Mouse (Mus musculus): ENCODE data around the gene Nrde2. TPM values are rescaled to one million over a fixed set of nuclear protein-coding genes. Genes with fewer than 3 reads are reported as not detected.
"Not testable (repeated sequence)": the region's sequence is repeated elsewhere in the genome, so short reads cannot be mapped to it uniquely, and the experiment has no call there.

The Nrde2 gene
- polyA plus RNA-seq, 1 experiment from 2014 or later: 16.5 TPM

- Histone ChIP-seq H3K9me3 (no peaks in the 10 kb centered on the region), H3K36me3 (no peaks in the 10 kb centered on the region), H3K27ac (replicated peaks) (no peak overlapping the region), H3K9ac (replicated peaks) (no peak overlapping the region), H3K4me1 (peaks cover 5% of the 10 kb centered on the region), H3K4me2 (replicated peaks) (no peak overlapping the region), H3K27me3 (no peaks in the 10 kb centered on the region), H3K4me3 (no peak overlapping the region)
- ATAC-seq (replicated peaks): no peak
- 100% methylated on average over 1 of the region's 1 CpGs for WGBS
Measured at GRCm38 (mm10) chr12:100194181-100194580, 34.7 kb upstream of the Nrde2 start.

DNA sequence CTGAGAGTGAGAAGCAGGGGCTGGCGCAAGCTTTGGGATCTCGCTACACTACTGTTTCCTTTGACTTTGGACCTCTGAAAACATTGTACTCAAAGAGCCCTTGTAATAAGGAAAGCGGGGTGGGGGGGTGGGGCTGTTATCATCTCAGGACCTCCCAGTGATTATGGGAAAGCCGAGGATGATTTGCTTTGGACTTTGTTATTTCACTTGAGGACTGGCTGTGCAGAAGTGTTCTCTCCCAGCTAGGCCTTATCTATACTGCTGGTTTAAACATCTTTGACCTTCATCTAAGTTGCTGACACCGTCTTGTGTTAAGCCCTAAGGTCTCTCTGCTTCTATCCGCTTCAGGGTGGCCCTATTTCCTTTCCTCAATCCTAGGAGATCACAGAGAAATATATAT, 31.3 kb upstream of the Nrde2 start:
- Histone ChIP-seq H3K9me3 (no peaks in the 10 kb centered on the region), H3K9ac (replicated peaks) (no peak overlapping the region), H3K4me3 (no peak overlapping the region), H3K4me2 (replicated peaks) (no peak overlapping the region), H3K27ac (replicated peaks) (no peak overlapping the region), H3K36me3 (no peaks in the 10 kb centered on the region), H3K4me1 (peaks cover 13% of the 10 kb centered on the region), H3K27me3 (no peaks in the 10 kb centered on the region)
- 91% methylated on average over 6 of the region's 6 CpGs for WGBS
- no peak for ATAC-seq (replicated peaks)

- no peaks in the 10 kb centered on the region for H3K9me3 ChIP-seq
- H3K4me3 ChIP-seq: peak overlapping the region; percentile 59
- peak overlapping the region; percentile 65 for H3K9ac ChIP-seq (replicated peaks)
- H3K4me1 ChIP-seq: peaks cover 17% of the 10 kb centered on the region
- H3K27ac ChIP-seq (replicated peaks): peak overlapping the region; percentile 99
- no peaks in the 10 kb centered on the region for H3K27me3 ChIP-seq
- ATAC-seq (replicated peaks): no peak
- 2% methylated on average over 29 of the region's 29 CpGs for WGBS
- peak overlapping the region; percentile 75 for H3K4me2 ChIP-seq (replicated peaks)
- H3K36me3 ChIP-seq: no peaks in the 10 kb centered on the region
Measured at GRCm38 (mm10) chr12:100187756-100188430, 28.4 kb upstream of the Nrde2 start.

DNA sequence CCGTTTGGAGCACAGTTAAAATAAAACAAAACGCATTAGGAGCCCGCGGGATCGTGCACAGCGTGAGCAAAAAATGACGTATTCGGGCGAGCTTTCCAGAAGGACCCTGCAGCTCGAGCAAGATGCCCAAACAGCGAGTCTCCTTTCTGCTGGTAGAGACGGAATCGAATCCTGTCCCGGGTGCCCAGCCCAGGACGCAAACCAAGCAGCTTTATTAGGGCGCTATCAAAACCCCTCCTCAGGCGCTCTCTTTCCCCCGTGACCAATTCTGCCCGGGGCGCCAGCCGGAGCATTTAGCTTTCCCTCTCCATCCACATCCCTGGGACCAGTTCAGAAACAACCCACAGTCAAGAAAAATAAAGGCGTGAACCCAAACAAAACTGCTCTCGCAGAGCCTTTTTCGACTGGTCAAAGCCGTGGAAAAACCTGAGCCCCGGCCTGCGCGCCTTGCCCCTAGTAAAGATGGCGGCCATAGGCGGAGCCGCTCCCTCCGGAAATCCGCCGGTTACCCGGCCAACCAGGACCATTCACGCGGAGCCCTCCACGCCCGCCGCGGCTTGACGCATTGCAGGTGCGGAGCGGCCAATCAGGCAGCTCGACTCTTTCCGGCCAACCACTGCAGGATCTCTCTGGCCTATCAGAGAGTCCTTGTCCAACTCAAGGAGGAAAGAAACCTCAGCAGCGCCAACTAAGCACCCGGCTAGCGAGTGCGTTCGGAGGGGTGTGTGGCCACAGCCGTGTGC, 27.7 kb upstream of the Nrde2 start:
- peak overlapping the region; percentile 75 for H3K4me2 ChIP-seq (replicated peaks)
- H3K27me3 ChIP-seq: no peaks in the 10 kb centered on the region
- peaks cover 17% of the 10 kb centered on the region for H3K4me1 ChIP-seq
- H3K9me3 ChIP-seq: no peaks in the 10 kb centered on the region
- ATAC-seq (replicated peaks): peak; percentile 99
- H3K9ac ChIP-seq (replicated peaks): peak overlapping the region; percentile 87
- under 1% methylated on average over 52 of the region's 52 CpGs for WGBS
- H3K36me3 ChIP-seq: no peaks in the 10 kb centered on the region
- peak overlapping the region; percentile 59 for H3K4me3 ChIP-seq
- H3K27ac ChIP-seq (replicated peaks): peak overlapping the region; percentile 99

DNA sequence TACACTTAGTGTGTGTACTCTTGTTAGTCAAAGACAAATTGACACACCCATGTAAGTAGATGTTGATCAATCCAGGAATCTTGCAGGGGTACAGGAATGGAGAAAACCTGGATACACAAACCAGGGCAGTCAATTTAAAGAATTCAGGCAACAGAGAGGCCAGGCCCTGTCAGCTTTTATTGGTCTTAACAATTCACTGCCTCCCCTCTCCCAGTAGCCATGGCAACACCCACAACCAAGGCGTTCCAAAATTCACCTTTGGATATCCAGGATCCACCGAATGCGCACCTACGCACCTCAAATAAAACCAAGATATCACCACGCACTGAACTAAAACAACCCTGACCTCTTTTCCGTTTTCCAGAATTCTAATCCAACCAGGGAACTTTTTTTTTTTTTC, 26.9 kb upstream of the Nrde2 start:
- peak overlapping the region; percentile 62 for H3K4me2 ChIP-seq (replicated peaks)
- ATAC-seq (replicated peaks): no peak
- peak overlapping the region; percentile 87 for H3K9ac ChIP-seq (replicated peaks)
- peaks cover 17% of the 10 kb centered on the region for H3K4me1 ChIP-seq
- H3K36me3 ChIP-seq: no peaks in the 10 kb centered on the region
- 3% methylated on average over 6 of the region's 6 CpGs for WGBS
- H3K9me3 ChIP-seq: no peaks in the 10 kb centered on the region
- peak overlapping the region; percentile 59 for H3K4me3 ChIP-seq
- H3K27ac ChIP-seq (replicated peaks): peak overlapping the region; percentile 99
- no peaks in the 10 kb centered on the region for H3K27me3 ChIP-seq

GRCm38 (mm10) chr12:100185897-100186296, 26.4 kb upstream of the Nrde2 start:
- no peak for ATAC-seq (replicated peaks)
- Histone ChIP-seq H3K36me3 (no peaks in the 10 kb centered on the region), H3K4me2 (replicated peaks) (no peak overlapping the region), H3K4me1 (peaks cover 17% of the 10 kb centered on the region), H3K27ac (replicated peaks) (peak overlapping the region; percentile 99), H3K4me3 (no peak overlapping the region), H3K27me3 (no peaks in the 10 kb centered on the region), H3K9me3 (no peaks in the 10 kb centered on the region), H3K9ac (replicated peaks) (peak overlapping the region; percentile 87; the same call in 1 of the 2 replicates)
- WGBS: 58% methylated on average over 7 of the region's 7 CpGs

DNA sequence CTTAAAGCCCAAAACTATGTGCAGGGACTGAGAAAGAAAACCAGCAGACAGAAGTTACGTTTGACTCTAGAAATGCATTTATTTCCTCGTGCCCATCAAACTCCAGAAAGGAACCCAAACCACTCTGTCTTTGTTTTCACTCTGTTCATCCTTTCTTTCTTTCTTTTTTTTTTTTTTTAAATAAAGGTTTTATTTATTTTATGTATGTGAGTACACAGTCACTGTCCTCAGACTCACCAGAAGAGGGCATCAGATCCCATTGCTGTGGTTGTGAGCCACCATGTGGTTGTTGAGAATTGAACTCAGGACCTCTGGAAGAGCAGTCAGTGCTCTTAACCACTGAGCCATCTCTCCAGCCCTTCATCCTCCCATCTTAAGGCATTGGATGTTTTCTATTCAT, 25.5 kb upstream of the Nrde2 start:
- WGBS: 82% methylated on average over 2 of the region's 2 CpGs
- not testable (repeated sequence) for H3K9ac ChIP-seq (replicated peaks); H3K36me3 ChIP-seq; H3K27me3 ChIP-seq; H3K27ac ChIP-seq (replicated peaks); H3K4me3 ChIP-seq; ATAC-seq (replicated peaks); H3K4me2 ChIP-seq (replicated peaks); H3K9me3 ChIP-seq
- peaks cover 17% of the 10 kb centered on the region for H3K4me1 ChIP-seq

GRCm38 (mm10) chr12:100183970-100184369, 24.5 kb upstream of the Nrde2 start:
- Histone ChIP-seq H3K9ac (replicated peaks) (no peak overlapping the region), H3K4me2 (replicated peaks) (no peak overlapping the region), H3K9me3 (no peaks in the 10 kb centered on the region), H3K4me3 (no peak overlapping the region), H3K27ac (replicated peaks) (no peak overlapping the region), H3K36me3 (no peaks in the 10 kb centered on the region), H3K27me3 (no peaks in the 10 kb centered on the region), H3K4me1 (peaks cover 17% of the 10 kb centered on the region)
- 83% methylated on average over 5 of the region's 5 CpGs for WGBS
- no peak for ATAC-seq (replicated peaks)

DNA sequence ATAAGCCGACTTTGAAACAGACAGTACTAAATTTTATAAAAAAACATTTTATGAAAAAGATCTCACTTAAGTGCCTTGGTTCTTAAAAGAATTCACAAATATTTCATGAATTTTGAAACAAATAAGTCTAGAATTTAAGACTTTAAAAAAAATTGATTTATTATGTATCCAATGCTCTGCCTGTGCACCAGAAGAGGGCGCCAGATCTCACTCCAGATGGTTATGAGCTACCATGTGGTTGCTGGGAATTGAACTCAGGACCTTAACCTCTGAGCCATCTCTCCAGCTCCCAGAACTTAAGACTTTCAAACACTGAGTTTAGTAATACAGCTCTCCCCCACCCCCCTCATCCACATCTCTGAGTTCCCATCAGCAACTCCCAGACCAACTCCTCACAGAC, 23.2 kb upstream of the Nrde2 start:
- Histone ChIP-seq H3K27ac (replicated peaks) (no peak overlapping the region), H3K27me3 (no peaks in the 10 kb centered on the region), H3K9me3 (no peaks in the 10 kb centered on the region), H3K4me1 (peaks cover 11% of the 10 kb centered on the region), H3K36me3 (no peaks in the 10 kb centered on the region), H3K4me2 (replicated peaks) (no peak overlapping the region), H3K4me3 (no peak overlapping the region), H3K9ac (replicated peaks) (no peak overlapping the region)
- 88% methylated on average over 2 of the region's 2 CpGs for WGBS
- no peak for ATAC-seq (replicated peaks)

DNA sequence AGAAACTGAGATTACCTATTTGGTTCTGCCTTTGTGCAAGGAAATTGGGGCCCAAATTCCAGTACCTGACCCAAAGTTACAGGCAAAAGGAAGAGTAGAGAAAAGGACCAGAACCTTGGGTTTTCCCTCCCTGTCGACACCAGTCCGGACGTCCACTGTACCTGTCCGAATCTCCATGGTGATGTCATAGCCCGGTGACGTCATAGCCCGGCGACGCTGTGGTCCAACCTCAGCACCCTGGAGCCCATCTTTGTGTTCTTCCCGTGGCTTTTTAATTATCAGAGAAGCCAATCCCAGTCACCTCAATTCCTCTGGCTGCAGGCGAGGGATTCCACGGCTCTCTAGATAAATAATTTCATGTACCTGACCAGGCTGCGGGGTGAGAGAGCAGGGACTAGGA, 21.3 kb upstream of the Nrde2 start:
- Histone ChIP-seq H3K9ac (replicated peaks) (no peak overlapping the region), H3K4me2 (replicated peaks) (no peak overlapping the region), H3K9me3 (no peaks in the 10 kb centered on the region), H3K36me3 (no peaks in the 10 kb centered on the region), H3K4me3 (no peak overlapping the region), H3K27ac (replicated peaks) (no peak overlapping the region), H3K4me1 (peaks cover 9% of the 10 kb centered on the region), H3K27me3 (no peaks in the 10 kb centered on the region)
- 92% methylated on average over 13 of the region's 13 CpGs for WGBS
- ATAC-seq (replicated peaks): no peak

DNA sequence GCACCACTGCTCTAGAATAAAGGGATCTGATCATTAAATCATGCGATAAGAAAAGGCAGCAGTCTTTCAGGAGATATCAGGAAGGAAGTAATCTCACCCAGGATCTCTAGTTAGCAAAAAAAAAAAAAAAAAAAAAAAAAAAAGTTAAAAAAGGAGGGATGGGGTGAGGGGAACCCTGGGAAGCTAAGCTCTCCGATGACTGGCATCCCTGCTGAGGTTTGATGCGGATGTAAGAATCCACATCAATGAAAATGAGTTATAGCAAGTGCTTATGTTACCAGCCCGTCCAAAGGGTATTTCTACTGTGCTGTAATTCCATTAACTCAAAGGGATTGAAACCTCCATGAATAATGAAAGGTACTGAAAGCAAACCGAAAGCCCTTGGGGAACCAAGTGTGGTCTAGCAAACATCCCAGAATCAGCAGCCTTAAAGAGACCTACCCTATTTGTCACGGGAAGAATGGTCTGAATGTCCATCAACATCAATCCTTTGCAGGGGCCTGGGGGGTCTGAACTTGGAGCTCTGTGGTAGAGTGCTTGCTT, 19.5 kb upstream of the Nrde2 start:
- Histone ChIP-seq H3K4me2 (replicated peaks) (no peak overlapping the region), H3K27me3 (no peaks in the 10 kb centered on the region), H3K4me1 (peaks cover 5% of the 10 kb centered on the region; the same call in 1 of the 2 replicates), H3K9ac (replicated peaks) (no peak overlapping the region), H3K36me3 (no peaks in the 10 kb centered on the region), H3K27ac (replicated peaks) (no peak overlapping the region), H3K9me3 (no peaks in the 10 kb centered on the region), H3K4me3 (no peak overlapping the region)
- 28% methylated on average over 6 of the region's 6 CpGs for WGBS
- no peak for ATAC-seq (replicated peaks)

GRCm38 (mm10) chr12:100176469-100177056, 17.1 kb upstream of the Nrde2 start:
- no peak overlapping the region for H3K9ac ChIP-seq (replicated peaks)
- no peak overlapping the region for H3K4me2 ChIP-seq (replicated peaks)
- WGBS: 25% methylated on average over 11 of the region's 11 CpGs
- H3K27me3 ChIP-seq: no peaks in the 10 kb centered on the region
- H3K27ac ChIP-seq (replicated peaks): no peak overlapping the region
- H3K4me3 ChIP-seq: no peak overlapping the region
- H3K9me3 ChIP-seq: no peaks in the 10 kb centered on the region
- H3K4me1 ChIP-seq: peaks cover 5% of the 10 kb centered on the region; the same call in 1 of the 2 replicates
- peak; percentile 64; the same call in 1 of the 2 replicates for ATAC-seq (replicated peaks)
- H3K36me3 ChIP-seq: no peaks in the 10 kb centered on the region

Measured in forebrain, embryonic 15.5 days (tissue).